Mouse (Mus musculus) thymus, adult 2 months (tissue): Measurements from ENCODE around the gene Arl8b. TPM values are rescaled to one million over a fixed set of nuclear protein-coding genes. Genes with fewer than 3 reads are reported as not detected.

Source experiments
- DNase-seq: peaks from one replicate; pipeline ENCODE4 v3.0.0; 2021
- H3K27ac ChIP-seq: fragments of 200-500 bp; 2 replicates; pipeline ENCODE4 v1.5.1; 2012; ENCODE audit warnings: low read length, control low read depth; ENCODE audit not compliant: control insufficient read depth, insufficient read depth
- H3K27me3 ChIP-seq: fragments of 200-500 bp; 2 replicates; pipeline ENCODE4 v1.6.1; 2012; ENCODE audit warnings: mild to moderate bottlenecking, low read length, moderate library complexity, mixed read lengths; ENCODE audit not compliant: control insufficient read depth, insufficient read depth
- H3K36me3 ChIP-seq: fragments of 200-500 bp; 2 replicates; pipeline ENCODE4 v1.6.1; 2012; ENCODE audit warnings: mild to moderate bottlenecking, low read length, moderate library complexity; ENCODE audit not compliant: control insufficient read depth, insufficient read depth
- H3K4me1 ChIP-seq: fragments of 200-500 bp; replicated peaks from 2 replicates; pipeline ENCODE4 v1.6.1; 2012; ENCODE audit warnings: low read length; ENCODE audit not compliant: control insufficient read depth, insufficient read depth
- H3K4me3 ChIP-seq: fragments of 200-500 bp; 2 replicates; pipeline ENCODE4 v1.5.1; 2012; ENCODE audit warnings: mild to moderate bottlenecking, low read length, control low read depth, moderate library complexity; ENCODE audit not compliant: control insufficient read depth, insufficient read depth
- CTCF ChIP-seq: fragments of 200-500 bp; IDR thresholded peaks from 2 replicates; pipeline ENCODE4 v1.5.1; 2012; ENCODE audit warnings: mild to moderate bottlenecking, control low read depth, low read length, moderate library complexity, borderline replicate concordance; ENCODE audit not compliant: control insufficient read depth, poor library complexity, insufficient read depth; ENCODE audit errors: extremely low read depth
- POLR2A ChIP-seq: fragments of 200-500 bp; IDR thresholded peaks from 2 replicates; pipeline ENCODE4 v1.6.1; 2012; ENCODE audit warnings: mild to moderate bottlenecking, low read length, control low read depth, moderate library complexity; ENCODE audit not compliant: control insufficient read depth, poor library complexity, insufficient read depth; ENCODE audit errors: extremely low read depth
- WGBS: fragments of 180-500 bp; shearing (Covaris S2); methylation state at CpG from one replicate; pipeline ENCODE4 v1.1.7; 2018; 5-methylcytosine and 5-hydroxymethylcytosine counted together
- polyA plus RNA-seq: library from polyadenylated mRNA; depleted of rRNA; stranded (reverse); fragments of >200 nt; gene quantifications from 2 replicates; pipeline ENCODE4 v1.2.3, GENCODE M21; 2012

Gene Arl8b
- polyA plus RNA-seq, 1 experiment: 22.1 TPM

- TF ChIP-seq CTCF: no peak
- TF ChIP-seq POLR2A: no peak
- Histone ChIP-seq H3K27me3 (no peaks in the 10 kb centered on the region), H3K4me1 (peaks cover 24% of the 10 kb centered on the region), H3K4me3 (no peak overlapping the region), H3K27ac (no peak overlapping the region; the same call in 1 of the 2 replicates), H3K36me3 (peaks cover 27% of the 10 kb centered on the region)
- DNase-seq: no peak
- 6% methylated on average over 6 of the region's 6 CpGs for WGBS
Measured at GRCm38 (mm10) chr6:108832989-108833388, 50.1 kb downstream of the Arl8b start.

GRCm38 (mm10) chr6:108833963-108834697 is 51.2 kb downstream of the Arl8b start:
- H3K4me3 ChIP-seq: peak overlapping the region; percentile 27

GRCm38 (mm10) chr6:108835765-108836691 is 53.1 kb downstream of the Arl8b start:
- H3K27me3 ChIP-seq: no peaks in the 10 kb centered on the region
- H3K36me3 ChIP-seq: peaks cover 43% of the 10 kb centered on the region
- WGBS: 6% methylated on average over 16 of the region's 16 CpGs
- peak overlapping the region; percentile 99 for H3K27ac ChIP-seq
- peak; percentile 50 for TF ChIP-seq POLR2A
- TF ChIP-seq CTCF: 0 out of 2 replicates have a peak, but pooled peaks have one; percentile 22
- DNase-seq: peak; percentile 74
- H3K4me1 ChIP-seq: peaks cover 31% of the 10 kb centered on the region
- H3K4me3 ChIP-seq: peak overlapping the region; percentile 21

More at GRCm38 (mm10) chr6:108833963-108834697, 51.2 kb downstream of the Arl8b start:
- H3K27ac ChIP-seq: peak overlapping the region; percentile 80
- H3K36me3 ChIP-seq: peaks cover 32% of the 10 kb centered on the region
- WGBS: 18% methylated on average over 8 of the region's 8 CpGs
- no peak for DNase-seq
- H3K27me3 ChIP-seq: no peaks in the 10 kb centered on the region
- TF ChIP-seq CTCF: no peak
- no peak for TF ChIP-seq POLR2A
- H3K4me1 ChIP-seq: peaks cover 25% of the 10 kb centered on the region

GRCm38 (mm10) chr6:108837081-108837480 is 54.2 kb downstream of the Arl8b start:
- Histone ChIP-seq H3K27me3 (no peaks in the 10 kb centered on the region), H3K27ac (peak overlapping the region; percentile 99), H3K4me3 (peak overlapping the region; percentile 41), H3K36me3 (peaks cover 44% of the 10 kb centered on the region), H3K4me1 (peaks cover 35% of the 10 kb centered on the region)
- no peak for DNase-seq
- 66% methylated on average over 4 of the region's 4 CpGs for WGBS
- TF ChIP-seq CTCF: no peak
- no peak for TF ChIP-seq POLR2A

GRCm38 (mm10) chr6:108837958-108838357 is 55.1 kb downstream of the Arl8b start:
- Histone ChIP-seq H3K4me3 (peak overlapping the region; percentile 32; the same call in 1 of the 2 replicates), H3K27me3 (no peaks in the 10 kb centered on the region), H3K36me3 (peaks cover 52% of the 10 kb centered on the region), H3K4me1 (peaks cover 35% of the 10 kb centered on the region), H3K27ac (peak overlapping the region; percentile 99)
- TF ChIP-seq POLR2A (no peak), CTCF (no peak)
- no peak for DNase-seq
- WGBS: 11% methylated on average over 4 of the region's 4 CpGs

- H3K4me3 ChIP-seq: no peak overlapping the region
- H3K27ac ChIP-seq: peak overlapping the region; percentile 89
- H3K27me3 ChIP-seq: no peaks in the 10 kb centered on the region
- peaks cover 34% of the 10 kb centered on the region for H3K4me1 ChIP-seq
- peaks cover 61% of the 10 kb centered on the region for H3K36me3 ChIP-seq
- TF ChIP-seq POLR2A: no peak
- no peak for TF ChIP-seq CTCF
- 6% methylated on average over 4 of the region's 4 CpGs for WGBS
- DNase-seq: peak; percentile 58
Measured at GRCm38 (mm10) chr6:108839432-108839831, 56.5 kb downstream of the Arl8b start.
